Mouse (Mus musculus): ENCODE results near the gene Auts2. TPM values are rescaled to one million over a fixed set of nuclear protein-coding genes. Genes with fewer than 3 reads are reported as not detected.
A peak's percentile ranks its signal among the peaks of the same experiment; 100 is the strongest.

Gene Auts2
- total RNA-seq, 2 experiments from 2014 or later, result 23.5 to 29.5 TPM

- no peak for DNase-seq (ENCODE audit: low spot score in 2 of 2)
These were observed 692.4 kb downstream of the Auts2 start for GRCm38 (mm10) chr5:131850632-131851335.

- no peak for DNase-seq (ENCODE audit: low spot score in 2 of 2)
These were observed 693.5 kb downstream of the Auts2 start for GRCm38 (mm10) chr5:131849644-131850043.

DNA sequence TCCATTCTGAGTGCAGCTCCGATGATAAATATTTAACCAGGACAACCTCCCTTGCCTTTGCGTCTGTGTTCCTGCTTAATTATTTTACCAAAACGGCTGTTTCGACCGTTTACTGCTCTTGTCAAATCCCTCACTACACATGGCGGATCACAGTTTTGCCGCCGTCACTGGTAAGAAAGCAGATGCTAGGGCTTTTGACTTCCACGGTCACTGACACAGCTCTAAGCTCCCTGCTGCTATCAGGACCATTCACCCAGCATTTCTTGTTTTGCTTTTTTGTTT, 698.7 kb downstream of the Auts2 start:
- no peak for DNase-seq (ENCODE audit: low spot score in 2 of 2)

GRCm38 (mm10) chr5:131843766-131844518, 699.2 kb downstream of the Auts2 start:
- no peak for DNase-seq (ENCODE audit: low spot score in 2 of 2)

DNA sequence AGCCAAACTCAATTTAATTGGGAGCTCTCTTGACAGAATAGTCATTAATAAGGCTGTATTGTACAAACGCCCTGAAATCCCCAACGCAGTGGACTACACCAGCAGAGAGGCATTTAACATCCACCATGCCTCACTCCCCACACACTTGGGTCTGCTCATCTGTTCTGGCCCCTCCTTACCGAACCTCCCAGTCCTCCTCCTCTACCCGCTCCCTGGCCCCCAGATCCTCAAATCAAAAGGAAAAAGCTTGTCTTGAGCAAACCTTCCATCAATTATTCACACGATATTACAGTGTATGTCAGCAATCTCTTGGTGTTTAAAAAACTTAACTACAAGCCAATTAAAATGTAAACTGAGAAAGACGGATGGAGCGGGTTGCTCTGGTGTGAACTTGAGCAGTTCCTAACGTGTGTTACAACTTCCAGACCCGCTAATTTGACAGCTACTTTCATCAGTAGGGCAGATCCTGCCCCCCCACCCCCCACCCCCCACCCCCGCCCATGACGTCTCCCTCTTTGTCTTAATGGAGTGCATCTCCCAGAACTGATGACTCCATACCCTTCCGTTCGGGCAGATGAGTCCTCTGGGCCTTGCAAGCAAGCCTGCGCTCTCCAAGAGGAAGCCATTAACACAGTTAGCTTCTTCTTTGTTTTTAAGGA, 703.4 kb downstream of the Auts2 start:
- DNase-seq (ENCODE audit: low spot score in 2 of 2), result no peak

DNA sequence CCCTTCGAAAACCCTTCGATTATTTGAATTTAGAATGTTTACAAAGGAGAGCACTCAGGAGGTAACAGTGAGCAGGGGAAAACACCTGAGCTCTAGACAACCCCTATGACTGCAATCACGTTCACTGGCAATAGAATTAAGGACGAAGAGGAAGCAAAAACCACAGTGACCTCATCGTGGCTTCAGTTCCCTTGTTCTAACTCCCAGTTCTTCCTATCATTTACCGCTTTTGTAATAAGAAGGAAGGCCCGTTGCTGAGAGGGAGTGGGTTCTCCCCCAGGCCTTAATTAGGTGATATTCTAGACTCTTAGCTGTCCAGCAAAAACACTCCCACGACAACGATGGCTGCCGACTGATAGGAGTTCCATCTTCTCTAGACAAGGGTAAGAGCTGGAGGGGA, 704.1 kb downstream of the Auts2 start:
- no peak for DNase-seq (ENCODE audit: low spot score in 2 of 2)

- no peak for DNase-seq (ENCODE audit: low spot score in 2 of 2)
These were observed 705.1 kb downstream of the Auts2 start for GRCm38 (mm10) chr5:131838064-131838463.

DNA sequence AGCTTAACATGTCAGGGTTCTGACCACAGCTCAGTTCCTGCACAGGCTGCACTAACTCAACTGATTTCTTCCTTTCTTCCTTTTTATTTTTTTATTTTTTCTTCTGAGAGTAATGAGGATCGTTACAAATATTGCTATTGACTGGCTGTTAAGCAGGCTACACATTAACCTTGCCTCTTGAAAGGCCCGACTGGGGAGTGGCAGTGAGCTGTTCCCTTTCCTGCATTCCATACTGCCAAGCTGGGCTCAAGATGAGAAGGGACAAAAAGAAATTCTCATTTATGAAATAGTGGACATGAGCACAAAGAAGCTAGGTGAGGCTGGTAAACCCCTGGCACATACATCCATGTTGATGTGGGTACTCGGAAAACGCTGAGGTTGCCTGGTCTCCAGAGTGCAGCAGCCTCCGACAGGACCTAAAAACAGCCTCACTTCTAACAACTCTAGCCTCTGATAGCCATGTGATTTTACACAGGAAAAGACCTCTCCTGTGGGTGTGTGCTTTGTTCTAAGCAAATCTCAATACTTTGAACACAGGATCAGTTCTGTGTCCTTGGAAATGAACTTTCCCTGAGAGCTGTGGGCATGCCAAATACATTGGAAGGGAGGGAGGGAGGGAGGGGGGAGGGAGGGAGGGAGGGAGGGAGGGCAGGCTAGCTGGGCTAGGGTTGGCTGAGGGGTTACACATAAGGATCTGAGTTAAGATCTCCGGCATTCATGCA, 707.0 kb downstream of the Auts2 start:
- no peak for DNase-seq (ENCODE audit: low spot score in 2 of 2)

GRCm38 (mm10) chr5:131832891-131833876, 710.0 kb downstream of the Auts2 start:
- no peak for DNase-seq (ENCODE audit: low spot score in 2 of 2)

- DNase-seq (ENCODE audit: low spot score in 2 of 2), result no peak
These were observed 713.0 kb downstream of the Auts2 start for GRCm38 (mm10) chr5:131830111-131830510.

- peak in 1 of 2 experiments; percentile 32 for DNase-seq (ENCODE audit: low spot score in 2 of 2)
These were observed 713.9 kb downstream of the Auts2 start for GRCm38 (mm10) chr5:131829248-131829647.

GRCm38 (mm10) chr5:131828607-131829006, 714.5 kb downstream of the Auts2 start:
- no peak for DNase-seq (ENCODE audit: low spot score in 2 of 2)

DNA sequence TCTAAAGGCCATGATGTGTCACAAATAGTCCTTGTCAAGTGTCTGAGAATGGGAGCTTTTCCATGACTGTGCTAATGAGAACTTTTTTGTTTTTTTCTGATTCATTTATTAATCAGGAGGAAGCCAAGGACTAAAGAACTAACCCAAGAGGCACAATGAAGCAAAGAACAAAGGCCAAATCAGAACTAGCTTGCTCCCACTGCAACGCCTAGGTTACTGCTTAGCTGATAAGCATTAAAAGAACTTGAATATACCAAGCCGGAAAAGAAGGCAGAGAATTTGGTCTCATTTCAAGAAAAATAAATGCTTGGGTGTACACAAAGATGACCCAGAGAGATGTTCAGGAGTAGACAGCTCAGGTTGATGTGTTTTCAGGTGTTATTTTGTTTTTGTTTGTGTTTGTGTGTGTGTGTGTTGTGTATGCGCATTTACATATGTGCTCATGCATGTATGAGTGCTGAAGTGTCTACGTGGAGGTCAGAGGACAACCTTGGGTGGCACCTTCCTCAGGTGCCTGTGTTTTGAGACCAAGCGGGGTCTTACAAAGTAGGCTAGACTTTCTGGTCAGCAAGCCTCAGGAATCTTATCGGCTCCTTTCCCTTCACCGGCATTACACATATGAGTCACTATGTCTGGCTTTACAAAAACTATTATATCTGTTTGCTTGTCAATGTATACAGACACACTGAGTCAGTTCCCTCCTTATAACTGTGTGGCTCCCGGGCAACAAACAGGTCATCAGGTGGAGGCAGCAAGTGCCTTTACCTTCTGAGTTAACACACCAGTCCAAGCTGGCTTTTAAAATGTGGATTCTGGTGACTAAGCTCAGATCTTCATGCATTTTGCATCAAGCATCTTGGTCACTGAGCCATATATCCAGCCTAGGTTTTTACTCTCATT, 716.5 kb downstream of the Auts2 start:
- DNase-seq (ENCODE audit: low spot score in 2 of 2), result no peak

GRCm38 (mm10) chr5:131825421-131825820, 717.7 kb downstream of the Auts2 start:
- DNase-seq (ENCODE audit: low spot score in 2 of 2), result no peak

- DNase-seq (ENCODE audit: low spot score in 2 of 2), result no peak
These were observed 718.8 kb downstream of the Auts2 start for GRCm38 (mm10) chr5:131824197-131824991.

DNA sequence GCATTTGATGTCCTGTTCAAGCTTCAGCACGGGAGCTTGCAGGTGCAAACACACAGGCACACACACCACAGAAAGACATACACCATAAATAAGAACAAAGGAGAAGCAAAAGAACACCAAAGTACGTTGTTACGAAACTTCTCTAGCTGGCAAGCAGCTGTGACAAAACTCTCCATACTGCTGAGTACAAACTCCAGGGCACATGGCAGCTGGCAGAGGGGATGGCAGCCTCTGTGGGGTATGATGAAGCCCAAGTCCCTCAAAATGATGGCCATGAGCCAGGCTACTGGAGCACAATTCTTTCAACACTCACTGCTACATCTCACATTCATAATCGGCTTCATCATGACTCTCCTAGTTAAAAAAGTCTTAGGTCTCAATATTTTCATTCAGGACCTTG, 721.7 kb downstream of the Auts2 start:
- no peak for DNase-seq (ENCODE audit: low spot score in 2 of 2)

DNA sequence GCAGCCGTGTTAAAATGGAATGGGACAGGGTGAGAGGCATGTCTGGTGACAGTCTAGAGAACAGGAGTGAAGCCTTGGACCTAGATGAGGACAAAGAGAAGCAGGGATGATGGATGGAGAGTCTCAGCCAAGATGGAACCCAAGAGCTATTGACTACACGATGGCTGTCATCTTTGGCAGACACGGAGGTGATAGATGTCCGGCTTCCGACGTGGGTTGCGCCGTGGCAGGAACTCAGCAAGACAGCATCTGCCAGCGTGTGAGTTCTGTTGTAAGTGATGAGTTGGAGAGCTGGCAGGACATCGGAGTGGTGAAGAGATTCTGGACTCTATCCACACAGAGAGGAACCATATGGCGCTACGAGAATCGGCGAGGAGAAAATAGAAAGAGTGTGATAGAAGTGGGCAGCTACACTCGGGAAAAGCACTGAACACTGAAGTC, 723.9 kb downstream of the Auts2 start:
- no peak for DNase-seq (ENCODE audit: low spot score in 2 of 2)

DNA sequence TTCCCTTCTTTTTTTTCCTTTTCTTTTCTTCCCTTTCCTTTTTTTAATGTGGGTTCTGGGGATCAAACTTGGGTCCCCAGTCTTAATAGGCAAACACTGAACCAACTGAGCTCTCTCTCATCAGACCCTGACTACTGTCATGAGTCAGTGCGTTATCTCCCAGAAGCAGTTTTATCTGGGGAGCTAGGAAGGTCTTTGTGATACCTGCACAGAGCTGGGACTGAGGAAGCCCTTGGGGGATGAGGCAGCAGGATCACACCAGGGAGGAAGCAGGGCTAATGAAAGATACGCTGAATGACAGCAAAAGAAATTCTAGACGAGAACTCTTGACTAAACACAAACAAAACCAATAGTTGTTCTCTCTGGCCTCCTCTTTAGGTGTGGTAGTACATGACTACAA, 727.6 kb downstream of the Auts2 start:
- no peak for DNase-seq (ENCODE audit: low spot score in 2 of 2)

Measured in adrenal gland, adult 18-20 months (tissue).